Mouse (Mus musculus): Measurements from ENCODE around the gene Gm49486.

The Gm49486 gene

GRCm38 (mm10) chr15:79229058-79229821 is at the start of gene Gm49486, which contains the start of gene Pick1:
Gm49486 (plus strand) TSS chr15:79229391.
Pick1 (plus strand) TSS chr15:79229173.
- peak; percentile 87 to 96 for DNase-seq (ENCODE audit: inconsistent age in 2 of 2, low spot score in 1 of 2)

- DNase-seq (ENCODE audit: inconsistent age in 2 of 2, low spot score in 1 of 2), result peak in 1 of 2 experiments; percentile 17
Observed at GRCm38 (mm10) chr15:79185213-79185612, 44.0 kb upstream of the Gm49486 start.

- no peak for DNase-seq (ENCODE audit: inconsistent age in 2 of 2, low spot score in 1 of 2)
Observed at GRCm38 (mm10) chr15:79187819-79188218, 41.4 kb upstream of the Gm49486 start.

- DNase-seq (ENCODE audit: inconsistent age in 2 of 2, low spot score in 1 of 2), result no peak
Observed at GRCm38 (mm10) chr15:79191426-79191825, 37.8 kb upstream of the Gm49486 start.

GRCm38 (mm10) chr15:79192450-79192849 is 36.7 kb upstream of the Gm49486 start:
- DNase-seq (ENCODE audit: inconsistent age in 2 of 2, low spot score in 1 of 2), result no peak

GRCm38 (mm10) chr15:79192885-79193845 is 36.0 kb upstream of the Gm49486 start:
- peak in 1 of 2 experiments; percentile 22 for DNase-seq (ENCODE audit: inconsistent age in 2 of 2, low spot score in 1 of 2)

- DNase-seq (ENCODE audit: inconsistent age in 2 of 2, low spot score in 1 of 2), result peak in 1 of 2 experiments; percentile 28
Observed at GRCm38 (mm10) chr15:79194048-79194447, 35.1 kb upstream of the Gm49486 start.

GRCm38 (mm10) chr15:79194946-79195345 is 34.2 kb upstream of the Gm49486 start:
- peak in 1 of 2 experiments; percentile 50 for DNase-seq (ENCODE audit: inconsistent age in 2 of 2, low spot score in 1 of 2)

GRCm38 (mm10) chr15:79195492-79195891 is 33.7 kb upstream of the Gm49486 start:
- DNase-seq (ENCODE audit: inconsistent age in 2 of 2, low spot score in 1 of 2), result peak; percentile 60 to 76

GRCm38 (mm10) chr15:79199390-79199976 is 29.7 kb upstream of the Gm49486 start:
- DNase-seq (ENCODE audit: inconsistent age in 2 of 2, low spot score in 1 of 2), result no peak

GRCm38 (mm10) chr15:79201491-79202150 is 27.6 kb upstream of the Gm49486 start:
- peak in 1 of 2 experiments; percentile 22 for DNase-seq (ENCODE audit: inconsistent age in 2 of 2, low spot score in 1 of 2)

- no peak for DNase-seq (ENCODE audit: inconsistent age in 2 of 2, low spot score in 1 of 2)
Observed at GRCm38 (mm10) chr15:79202575-79202974, 26.6 kb upstream of the Gm49486 start.

GRCm38 (mm10) chr15:79208211-79208610 is 21.0 kb upstream of the Gm49486 start:
- peak; percentile 87 to 89 for DNase-seq (ENCODE audit: inconsistent age in 2 of 2, low spot score in 1 of 2)

GRCm38 (mm10) chr15:79208758-79209439 is 20.3 kb upstream of the Gm49486 start:
- peak; percentile 68 to 72 for DNase-seq (ENCODE audit: inconsistent age in 2 of 2, low spot score in 1 of 2)

- DNase-seq (ENCODE audit: inconsistent age in 2 of 2, low spot score in 1 of 2), result no peak
Observed at GRCm38 (mm10) chr15:79210357-79210756, 18.8 kb upstream of the Gm49486 start.

GRCm38 (mm10) chr15:79212750-79213446 is 16.3 kb upstream of the Gm49486 start:
- DNase-seq (ENCODE audit: inconsistent age in 2 of 2, low spot score in 1 of 2), result no peak

- DNase-seq (ENCODE audit: inconsistent age in 2 of 2, low spot score in 1 of 2), result no peak
Observed at GRCm38 (mm10) chr15:79213591-79213990, 15.6 kb upstream of the Gm49486 start.

- no peak for DNase-seq (ENCODE audit: inconsistent age in 2 of 2, low spot score in 1 of 2)
Observed at GRCm38 (mm10) chr15:79216191-79216590, 13.0 kb upstream of the Gm49486 start.

GRCm38 (mm10) chr15:79219572-79219971 is 9.6 kb upstream of the Gm49486 start:
- no peak for DNase-seq (ENCODE audit: inconsistent age in 2 of 2, low spot score in 1 of 2)

All from adrenal gland, adult (tissue).